Mouse (Mus musculus) spleen, postnatal 4 days (tissue): ENCODE data around the gene Khdc4.
"Not testable (repeated sequence)": the region's sequence is repeated elsewhere in the genome, so short reads cannot be mapped to it uniquely, and the experiment has no call there.

ENCODE experiments used
- DNase-seq, 2 experiments: peaks; one replicate each; pipeline ENCODE4 v3.0.0; 2022; ENCODE audit warnings: low spot score in 2 of 2

Khdc4 gene

DNA sequence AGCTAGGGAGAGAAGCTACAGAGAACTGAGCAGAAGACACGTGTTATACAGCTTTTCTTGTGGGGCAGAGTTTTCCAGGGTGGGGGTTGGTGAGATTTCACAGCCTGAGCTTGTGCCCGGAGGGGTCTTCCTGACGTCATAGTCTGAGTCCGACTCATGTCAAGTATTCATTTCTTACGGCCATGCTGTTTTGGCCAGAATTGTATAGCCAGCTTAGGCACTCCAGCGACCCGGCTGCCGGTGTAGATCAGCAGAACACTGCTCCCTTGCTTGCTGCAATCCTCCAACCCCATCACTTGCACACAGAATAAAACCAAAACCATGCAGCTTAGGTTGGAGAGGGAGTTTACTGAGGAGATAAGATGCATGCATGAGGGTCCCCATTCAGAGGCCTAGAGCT lies 30.0 kb upstream of the Khdc4 start:
- no peak for DNase-seq

DNA sequence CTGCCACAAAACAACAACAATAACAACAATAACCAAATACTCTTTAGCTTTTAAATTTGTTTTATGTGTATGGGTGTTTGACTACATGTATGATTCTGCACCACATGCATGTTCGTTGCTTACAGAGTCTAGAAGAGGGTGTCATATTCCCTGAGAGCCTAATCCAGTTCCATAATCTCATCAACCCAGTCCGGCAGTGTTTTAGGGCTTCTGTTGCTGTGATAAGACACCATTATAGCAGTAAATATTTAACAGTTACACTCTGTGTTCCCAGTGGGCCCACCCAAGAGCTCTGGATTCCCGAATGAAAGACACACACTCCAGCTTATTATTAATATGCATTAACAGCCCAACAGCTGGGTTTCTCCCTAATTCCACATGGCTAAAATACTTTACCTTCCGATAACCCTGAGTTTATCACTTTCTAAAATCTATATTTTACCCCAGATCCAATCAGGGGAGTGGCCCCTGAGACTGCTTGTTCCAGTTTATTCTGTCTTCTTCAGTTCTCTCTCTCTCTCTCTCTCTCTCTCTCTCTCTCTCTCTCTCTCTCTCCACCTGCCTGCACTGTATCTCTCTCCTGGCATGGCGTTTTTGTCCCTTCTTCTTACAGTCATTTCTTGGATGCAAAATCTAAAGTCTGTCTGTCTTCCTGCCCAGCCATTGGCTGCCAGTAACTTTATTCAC lies 27.0 kb upstream of the Khdc4 start:
- no peak for DNase-seq

DNA sequence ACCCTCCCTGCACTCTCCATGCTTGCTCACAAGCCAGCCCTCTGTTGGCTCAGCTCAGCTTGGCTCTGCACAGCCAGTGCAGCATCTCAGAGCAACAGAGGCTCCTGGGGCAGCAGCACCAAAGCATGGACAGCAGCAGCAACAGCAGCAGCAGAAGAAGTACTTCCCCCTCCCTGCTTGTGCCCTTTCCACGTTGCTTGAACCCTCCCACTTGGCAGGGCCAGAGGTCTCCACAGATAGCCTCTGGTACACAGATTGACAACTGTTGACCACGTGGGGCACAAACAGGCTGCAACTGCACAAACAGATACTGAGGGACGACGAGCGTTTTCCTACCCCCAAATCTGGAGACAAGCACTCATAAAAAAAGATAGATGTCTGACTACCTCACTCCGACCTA lies 25.8 kb upstream of the Khdc4 start:
- DNase-seq: no peak

DNA sequence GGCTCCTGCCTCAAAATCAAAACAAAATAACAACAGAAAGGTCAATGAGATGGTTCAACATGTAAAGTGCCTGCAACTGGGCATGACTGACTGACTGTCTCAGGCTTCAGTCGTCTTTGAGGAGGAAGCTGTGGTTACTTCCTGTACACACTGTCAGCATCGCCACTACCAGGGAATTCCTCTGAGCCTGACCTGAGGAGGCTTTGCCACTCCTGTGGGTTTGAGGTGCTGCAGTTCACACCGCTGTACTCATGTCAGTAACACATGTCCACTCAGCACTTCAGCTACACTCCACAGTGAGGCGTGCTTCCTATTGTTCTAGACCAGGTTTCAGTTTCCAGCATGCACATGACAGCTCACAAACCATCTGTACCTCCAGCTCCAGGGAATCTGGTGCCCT lies 21.5 kb upstream of the Khdc4 start:
- peak in 1 of 2 experiments; percentile 62 for DNase-seq

DNA sequence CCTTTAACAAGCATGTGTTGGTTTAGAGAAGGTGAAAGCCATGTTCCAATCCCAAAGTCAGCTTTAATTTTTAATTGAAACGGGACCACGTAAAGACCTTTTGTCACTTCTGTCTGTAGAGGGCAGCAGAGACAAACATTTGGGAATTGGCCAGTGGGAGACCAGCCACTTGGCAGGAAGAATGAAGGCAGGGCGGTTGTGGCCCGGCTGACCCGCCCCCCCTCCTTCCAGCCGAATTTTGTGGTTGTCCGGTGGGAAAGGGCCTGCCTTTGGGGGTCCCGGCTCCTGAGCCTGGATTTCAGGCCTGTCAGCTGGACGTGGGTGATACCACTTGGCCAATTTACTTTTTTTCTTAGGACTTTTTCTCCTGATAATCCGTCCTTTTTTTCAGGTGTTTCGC lies 8.2 kb upstream of the Khdc4 start:
- peak in 1 of 2 experiments; percentile 53 for DNase-seq

DNA sequence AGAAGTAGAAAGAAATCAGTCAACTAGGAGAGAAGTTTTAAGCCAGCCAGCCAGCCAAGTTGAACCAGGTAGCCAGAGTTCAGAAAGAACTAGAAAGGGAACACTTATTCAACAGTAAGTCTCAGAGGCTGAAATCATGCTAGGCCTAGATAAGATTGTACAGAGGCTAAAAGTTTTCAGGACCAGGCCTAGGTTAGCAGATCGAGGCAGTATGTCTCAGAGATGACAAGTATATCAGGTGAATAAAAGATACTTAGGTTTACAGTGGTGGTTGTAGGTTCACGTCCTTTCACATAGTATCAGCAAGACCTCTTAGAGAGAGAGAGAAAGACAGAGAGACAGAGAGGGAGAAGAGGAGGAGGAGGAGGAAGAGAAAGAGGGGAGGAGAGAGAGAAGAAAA lies 1.8 kb upstream of the Khdc4 start:
- DNase-seq: no peak

DNA sequence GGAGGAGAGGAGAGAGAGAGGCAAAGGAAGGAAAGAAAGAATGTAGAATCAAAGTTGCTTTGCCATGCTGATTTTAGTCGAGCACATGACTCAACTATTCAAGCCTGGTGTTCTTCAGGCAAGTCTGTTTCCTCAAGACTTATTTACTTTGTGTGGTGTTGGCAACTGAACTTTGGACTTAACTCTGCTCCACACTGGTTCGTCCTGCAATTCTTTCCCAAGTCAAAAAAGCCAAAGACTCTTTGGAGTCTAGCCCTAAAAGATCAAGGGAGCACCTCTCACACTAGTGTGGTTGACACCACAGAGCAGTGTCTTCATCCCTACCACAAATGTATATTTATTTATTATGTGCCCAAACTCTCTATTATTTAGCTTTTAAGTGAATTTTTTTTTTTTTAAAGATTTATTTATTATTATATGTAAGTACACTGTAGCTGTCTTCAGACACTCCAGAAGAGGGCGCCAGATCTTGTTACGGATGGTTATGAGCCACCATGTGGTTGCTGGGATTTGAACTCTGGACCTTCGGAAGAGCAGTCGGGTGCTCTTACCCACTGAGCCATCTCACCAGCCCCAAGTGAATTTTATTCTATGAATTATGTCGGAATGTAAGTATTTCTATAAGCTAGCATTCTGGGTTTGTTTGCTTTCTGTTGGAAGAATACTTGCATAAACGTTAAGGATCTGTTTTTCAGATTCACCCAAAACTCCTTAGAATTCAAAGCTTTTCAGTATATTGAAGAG lies 1.2 kb upstream of the Khdc4 start:
- no peak for DNase-seq

DNA sequence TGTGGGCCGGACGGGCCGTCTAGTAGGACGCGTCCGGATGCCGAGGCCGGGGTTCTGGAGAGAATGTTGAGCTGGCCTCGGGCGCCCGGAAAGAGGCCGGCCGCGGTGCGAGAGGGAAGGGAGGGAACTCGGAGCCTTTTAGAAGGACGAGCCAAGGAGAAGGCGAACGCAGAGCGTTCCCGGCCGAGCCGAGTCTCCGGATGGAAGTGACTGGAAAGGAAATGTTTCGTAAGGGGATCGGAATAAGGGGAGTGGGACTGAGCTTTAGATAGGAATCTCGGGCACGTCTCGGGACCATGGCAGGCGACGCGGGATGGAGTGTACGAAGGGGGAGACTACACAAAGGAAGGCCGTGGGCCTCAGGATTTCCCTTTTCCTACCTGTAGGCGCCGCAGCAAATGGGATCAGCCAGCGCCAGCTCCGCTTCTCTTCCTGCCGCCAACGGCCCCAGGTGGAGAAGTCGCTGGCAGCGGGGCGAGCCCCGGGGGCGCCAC lies 402 bp downstream of the Khdc4 start:
- peak in 1 of 2 experiments; percentile 31 for DNase-seq

DNA sequence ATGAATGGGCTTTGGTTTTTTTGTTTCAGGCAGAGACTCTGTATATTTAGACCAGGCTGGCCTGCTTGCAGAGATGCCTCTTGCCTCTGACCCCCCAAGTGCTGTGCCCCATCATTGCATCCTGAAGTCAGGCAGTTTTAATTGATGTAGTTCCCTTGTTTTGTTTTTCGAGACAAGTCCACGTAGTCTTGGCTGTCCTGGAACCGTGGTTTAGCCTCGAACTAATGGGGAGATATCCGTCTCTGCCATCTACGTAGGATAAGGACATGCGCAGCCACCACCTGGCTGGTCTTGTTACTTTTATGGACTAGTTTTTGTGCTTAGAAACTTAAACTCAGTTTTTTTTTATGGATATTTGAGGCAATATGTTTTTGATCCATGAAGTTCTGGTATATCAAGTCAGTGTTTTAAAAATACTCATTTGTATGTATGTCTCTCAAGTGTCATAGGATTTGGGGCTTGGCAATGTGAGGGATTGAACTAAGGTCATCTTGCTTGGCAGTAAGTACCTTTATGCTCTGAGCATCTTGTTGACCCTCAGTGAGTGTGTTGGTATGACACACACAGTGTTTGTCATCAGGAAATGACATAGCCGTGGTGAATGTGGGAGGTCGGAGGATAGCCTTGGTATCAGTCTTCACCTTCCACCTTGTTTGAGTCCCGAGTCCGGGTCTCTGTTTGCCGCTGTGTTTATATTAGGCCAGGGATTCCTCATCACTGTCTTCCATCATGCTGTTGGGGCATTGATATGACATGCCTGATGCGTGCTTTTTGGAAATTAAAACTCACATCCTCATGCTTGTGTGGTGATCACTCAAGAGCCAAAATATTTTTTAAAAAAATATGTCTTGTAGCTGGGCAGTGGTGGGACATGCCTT lies 1.4 kb downstream of the Khdc4 start:
- DNase-seq: no peak

DNA sequence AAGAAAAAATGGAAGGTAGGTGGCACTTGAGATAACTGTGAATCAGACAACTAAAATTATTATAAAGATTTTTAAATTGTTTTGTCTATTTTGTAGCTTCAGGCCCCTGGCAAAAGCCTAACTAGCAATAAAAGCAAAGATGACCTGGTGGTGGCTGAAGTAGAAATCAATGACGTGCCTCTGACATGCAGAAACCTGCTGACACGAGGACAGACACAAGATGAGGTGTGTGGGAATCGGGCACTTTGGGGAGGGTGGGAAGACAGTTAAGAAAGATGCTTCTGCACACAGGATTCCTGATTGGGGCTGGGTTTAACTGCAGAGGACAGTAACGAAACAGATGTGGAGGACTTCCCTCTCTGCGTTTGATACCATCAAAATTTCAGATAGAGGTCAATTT lies 3.5 kb downstream of the Khdc4 start:
- DNase-seq: no peak

DNA sequence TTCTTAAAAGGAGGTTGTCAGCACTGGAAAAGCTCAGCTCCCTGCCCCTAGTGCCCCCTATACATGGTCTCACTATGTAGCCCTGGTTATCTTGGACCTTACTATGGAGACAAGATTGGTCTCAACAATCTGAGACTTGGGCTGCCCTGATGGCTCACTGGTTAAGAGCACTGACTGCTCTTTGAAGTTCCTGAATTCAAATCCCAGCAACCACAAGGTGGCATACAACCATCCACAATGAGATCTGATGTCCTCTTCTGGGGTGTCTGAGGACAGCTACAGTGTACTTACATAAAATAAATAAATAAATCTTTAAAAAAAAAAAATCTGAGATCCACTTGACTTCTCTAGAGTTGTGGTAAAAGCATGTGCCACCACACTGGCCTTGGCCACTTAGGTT lies 9.9 kb downstream of the Khdc4 start:
- no peak for DNase-seq

DNA sequence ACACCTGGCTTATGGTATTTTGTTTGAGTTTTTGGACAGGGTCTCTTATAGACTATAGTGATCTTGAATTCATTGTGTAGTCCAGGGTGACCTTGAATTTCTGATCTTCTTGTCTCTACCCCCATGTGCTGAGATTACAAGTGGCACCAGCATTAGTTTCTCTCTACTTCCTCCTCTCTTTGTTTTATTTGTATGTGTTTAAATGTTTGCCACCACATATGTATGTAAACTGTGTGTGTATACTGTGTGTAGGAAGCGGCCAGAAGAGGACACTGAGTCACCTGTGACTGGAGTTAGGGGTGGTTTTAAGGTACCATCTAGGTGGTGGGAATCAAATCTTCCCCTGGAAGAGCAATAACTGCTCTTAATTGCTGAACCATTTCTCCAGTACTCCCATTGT lies 12.4 kb downstream of the Khdc4 start:
- no peak for DNase-seq

DNA sequence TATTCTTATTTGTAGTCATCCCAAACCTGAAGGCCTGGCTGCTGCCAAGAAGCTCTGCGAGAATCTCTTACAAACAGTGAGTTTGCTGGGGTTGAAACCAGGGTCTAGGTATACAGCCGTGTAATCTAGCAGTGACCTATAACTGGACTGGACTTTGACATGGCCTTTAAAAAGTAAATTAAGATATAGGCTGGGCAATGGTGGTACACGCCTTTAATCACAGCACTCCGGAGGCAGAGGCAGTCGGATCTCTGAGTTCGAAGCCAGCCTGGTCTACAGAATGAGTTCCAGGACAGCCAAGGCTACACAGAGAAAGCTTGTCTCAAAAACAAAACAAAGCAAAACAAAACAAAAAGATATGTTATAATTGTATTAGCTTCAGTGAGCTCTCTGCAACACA lies 13.2 kb downstream of the Khdc4 start:
- no peak for DNase-seq

DNA sequence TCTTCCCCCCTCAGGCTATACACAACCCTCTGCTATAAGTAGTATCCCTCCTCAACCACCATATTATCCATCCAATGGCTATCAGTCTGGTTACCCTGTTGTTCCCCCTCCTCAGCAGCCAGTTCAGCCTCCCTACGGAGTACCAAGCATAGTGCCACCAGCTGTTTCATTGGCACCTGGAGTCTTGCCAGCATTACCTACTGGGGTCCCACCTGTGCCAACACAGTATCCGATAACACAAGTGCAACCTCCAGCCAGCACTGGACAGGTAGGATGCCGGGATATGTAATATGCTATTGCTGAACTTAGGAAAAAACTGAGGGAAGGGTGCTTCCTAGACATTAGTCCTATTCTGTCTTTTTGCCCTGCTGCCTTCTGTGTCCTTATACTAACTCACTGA lies 14.6 kb downstream of the Khdc4 start:
- no peak for DNase-seq

DNA sequence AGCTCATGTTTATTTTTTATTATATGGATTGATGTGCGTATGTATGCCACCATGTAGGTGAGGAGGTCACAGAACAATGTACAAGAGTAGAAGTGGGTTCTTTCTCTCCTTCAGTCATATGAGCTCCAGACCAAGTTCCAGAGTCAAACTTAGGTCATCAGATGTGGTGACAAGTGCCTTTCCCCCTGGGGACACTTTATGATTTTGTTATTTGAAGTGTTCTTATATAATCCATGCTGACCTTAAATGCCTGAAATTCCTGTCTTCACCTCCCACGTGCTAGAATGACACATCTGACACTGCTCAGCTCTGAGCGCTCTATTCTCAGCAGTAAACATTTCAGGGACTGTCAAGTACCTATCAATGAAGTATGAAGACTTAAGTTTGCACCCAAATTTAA lies 15.6 kb downstream of the Khdc4 start:
- no peak for DNase-seq

DNA sequence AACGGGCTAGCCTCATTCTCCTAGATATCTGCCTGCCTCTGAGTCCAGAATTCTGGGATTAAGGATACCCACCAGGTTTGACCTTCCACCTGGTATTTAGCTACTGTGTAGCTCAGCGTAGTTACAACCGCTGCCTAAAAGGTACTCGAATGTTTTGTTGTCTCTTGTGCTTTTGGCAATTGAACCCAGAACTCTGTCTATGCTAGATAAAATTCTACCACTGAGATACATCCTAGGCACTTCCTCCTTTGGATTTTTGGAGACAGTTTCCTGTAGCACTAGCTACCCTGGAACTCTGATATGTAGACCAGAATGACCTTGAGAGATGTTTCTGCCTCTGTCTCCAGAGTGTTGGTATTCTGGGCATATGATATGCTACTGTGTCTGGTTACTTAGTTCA lies 28.1 kb downstream of the Khdc4 start:
- DNase-seq: no peak

DNA sequence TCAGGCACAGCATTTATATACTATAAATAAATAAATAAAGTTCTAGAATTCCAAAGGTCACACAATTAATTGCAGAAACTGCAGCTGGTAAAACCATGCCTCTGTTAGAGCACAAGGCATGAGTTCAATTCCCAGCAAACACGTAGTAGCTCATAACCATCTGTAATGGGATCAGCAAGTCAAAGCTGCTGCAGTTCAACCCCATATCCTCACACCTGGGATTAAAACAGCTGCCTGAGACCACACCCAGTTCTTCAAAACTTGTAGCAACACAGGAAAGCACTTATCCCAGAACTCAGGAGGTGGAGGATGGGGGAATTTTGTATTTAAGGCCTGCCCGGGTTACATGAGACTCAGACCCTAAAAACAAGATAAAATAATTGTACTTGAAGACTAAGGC lies 29.1 kb downstream of the Khdc4 start:
- no peak for DNase-seq

DNA sequence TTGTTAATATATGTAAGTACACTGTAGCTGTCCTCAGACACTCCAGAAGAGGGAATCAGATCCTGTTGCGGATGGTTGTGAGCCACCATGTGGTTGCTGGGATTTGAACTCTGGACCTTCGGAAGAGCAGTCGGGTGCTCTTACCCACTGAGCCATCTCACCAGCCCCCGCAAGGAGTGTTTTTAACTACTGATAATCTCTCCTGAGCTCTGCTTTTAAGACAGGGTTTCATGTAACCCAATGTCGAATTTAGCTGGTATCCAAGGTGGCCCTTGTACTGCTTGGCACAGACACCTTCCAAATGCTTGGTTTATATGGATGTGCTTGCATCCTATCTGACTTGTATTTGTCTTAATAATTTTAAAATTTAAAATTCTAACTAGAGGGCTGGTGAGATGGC lies 30.1 kb downstream of the Khdc4 start:
- not testable (repeated sequence) for DNase-seq

DNA sequence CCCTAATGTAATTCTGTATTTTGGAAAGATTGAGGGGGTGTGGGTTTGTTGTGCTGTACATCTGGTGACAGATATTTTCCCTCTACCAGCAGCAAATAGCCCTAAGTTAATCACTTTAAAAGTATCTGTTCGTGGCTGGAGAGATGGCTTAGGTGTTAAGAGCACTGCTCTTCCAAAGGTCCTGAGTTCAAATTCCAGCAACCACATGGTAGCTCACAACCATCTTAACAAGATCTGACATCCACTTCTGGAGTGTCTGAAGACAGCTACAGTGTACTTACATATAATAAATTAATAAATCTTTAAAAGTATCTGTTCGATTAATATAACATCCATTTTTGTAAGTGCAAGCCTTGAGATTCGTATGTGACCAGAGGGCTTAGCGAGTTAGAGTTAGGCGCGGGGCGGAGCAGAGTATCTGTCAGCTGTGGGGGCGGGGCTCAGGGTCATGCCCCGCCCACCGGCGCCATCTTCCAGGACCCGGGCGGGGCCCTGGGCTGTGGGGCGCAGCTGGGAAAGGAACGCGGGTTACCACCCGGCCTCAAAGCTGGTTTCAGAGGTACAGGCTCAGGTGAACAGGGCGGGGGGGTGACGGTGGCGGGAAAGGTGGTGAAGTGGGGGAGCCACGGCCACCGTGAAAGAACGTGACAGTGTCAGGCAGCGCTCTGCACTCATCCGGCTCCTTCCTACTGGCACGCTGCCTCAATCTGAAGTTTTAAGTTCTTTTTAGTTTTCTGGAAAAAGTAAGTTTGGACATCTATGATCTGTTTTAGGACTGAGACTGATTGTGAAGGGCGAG lies 31.0 kb downstream of the Khdc4 start, which contains the start of gene Rit1:
Gene Rit1 (plus strand): TSS at position 440 of the 799 bp plus-strand sequence.
- DNase-seq: peak; percentile 90 to 95

DNA sequence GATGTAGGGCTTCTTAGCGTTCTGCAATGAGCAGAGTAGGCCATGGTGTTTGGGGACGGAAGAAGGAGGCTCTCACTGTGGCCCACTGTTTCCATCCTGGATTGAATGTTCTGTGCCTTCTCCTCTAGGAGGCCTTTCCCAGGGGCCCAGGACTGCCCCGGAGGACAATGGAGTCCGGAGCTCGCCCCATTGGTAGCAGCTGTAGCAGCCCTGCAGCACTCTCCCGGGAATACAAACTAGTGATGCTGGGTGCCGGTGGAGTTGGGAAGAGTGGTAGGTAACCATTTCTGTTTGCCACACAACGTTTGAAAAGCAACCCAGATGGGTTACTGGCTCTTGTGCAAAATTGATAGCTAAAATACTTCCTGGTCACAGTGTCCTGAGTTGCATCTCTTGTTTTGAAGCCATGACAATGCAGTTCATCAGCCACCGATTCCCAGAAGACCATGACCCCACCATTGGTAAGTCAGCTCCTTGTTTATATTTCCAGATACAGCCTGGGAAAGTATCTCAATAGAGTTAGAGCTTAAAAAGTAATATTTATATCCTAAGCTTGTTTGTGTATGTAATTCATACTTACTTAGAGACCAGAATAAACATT lies 31.7 kb downstream of the Khdc4 start:
- peak; percentile 24 to 72 for DNase-seq

DNA sequence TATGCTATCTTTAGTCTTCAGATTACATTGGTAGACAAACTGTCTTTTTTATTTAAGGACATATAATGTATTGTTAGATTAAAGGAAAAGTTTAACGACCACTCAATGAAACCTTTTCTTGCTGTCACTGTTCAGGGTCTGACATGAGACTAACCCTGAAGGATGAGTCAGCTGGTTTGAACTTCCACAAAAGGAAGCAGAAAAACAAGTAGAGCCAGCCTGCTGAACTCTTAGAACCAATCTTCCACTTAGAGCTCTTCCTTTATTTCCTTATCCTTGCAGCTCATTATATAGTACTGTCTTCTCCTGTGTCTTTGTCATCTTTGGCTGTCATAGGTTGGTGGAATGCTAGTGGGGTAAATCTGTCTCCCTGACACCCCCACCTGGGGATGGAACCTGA lies 32.2 kb downstream of the Khdc4 start:
- DNase-seq: no peak
